Mouse (Mus musculus) stomach, embryonic 16.5 days (tissue): ENCODE measurements around the gene Trank1. TPM values are rescaled to one million over a fixed set of nuclear protein-coding genes. Genes with fewer than 3 reads are reported as not detected.

Experiments
- ATAC-seq: fragments of 200-750 bp; cut with Nextera tagmentation; 2 replicates; pipeline ENCODE4 v1.8.0; 2017; ENCODE audit warnings: moderate number of reproducible peaks, moderate TSS enrichment; ENCODE audit not compliant: insufficient read depth, low FRiP score
- H3K27ac ChIP-seq: fragments of 300-500 bp; sonication (generic); 2 replicates; pipeline ENCODE4 v1.5.1; 2014; ENCODE audit warnings: low read length
- H3K27me3 ChIP-seq: fragments of 300-500 bp; sonication (generic); 2 replicates; pipeline ENCODE4 v1.6.1; 2014; ENCODE audit warnings: low read length, control low read depth, mixed read lengths; ENCODE audit not compliant: control insufficient read depth, insufficient read depth
- H3K36me3 ChIP-seq: fragments of 300-500 bp; sonication (generic); 2 replicates; pipeline ENCODE4 v1.6.1; 2014; ENCODE audit warnings: low read length; ENCODE audit not compliant: control insufficient read depth, insufficient read depth
- H3K4me1 ChIP-seq: fragments of 300-500 bp; sonication (generic); 2 replicates; pipeline ENCODE4 v1.6.1; 2014; ENCODE audit warnings: low read length, control low read depth, mixed read lengths; ENCODE audit not compliant: control insufficient read depth, insufficient read depth
- H3K4me2 ChIP-seq: fragments of 300-500 bp; sonication (generic); 2 replicates; pipeline ENCODE4 v1.6.1; 2014; ENCODE audit warnings: low read depth, low read length, mixed read lengths
- H3K4me3 ChIP-seq: fragments of 300-500 bp; sonication (generic); replicated peaks from 2 replicates; pipeline ENCODE4 v1.5.1; 2014; ENCODE audit warnings: mild to moderate bottlenecking, low read length
- H3K9ac ChIP-seq: fragments of 300-500 bp; sonication (generic); 2 replicates; pipeline ENCODE4 v1.6.1; 2014; ENCODE audit warnings: low read length
- H3K9me3 ChIP-seq: fragments of 300-500 bp; sonication (generic); replicated peaks from 2 replicates; pipeline ENCODE4 v1.6.1; 2016; ENCODE audit warnings: low read length, control low read depth; ENCODE audit not compliant: control insufficient read depth
- WGBS: fragments of 180-500 bp; shearing (Covaris S2); extraction: QIAGEN DNeasy Blood & Tissue Kit; methylation state at CpG from one replicate; pipeline ENCODE4 v1.1.7; 2014; 5-methylcytosine and 5-hydroxymethylcytosine counted together
- polyA plus RNA-seq: library from polyadenylated mRNA; unstranded; fragments of >200 nt; fragmentation: Nextera tagmentation; extraction: Ambion mirVana; gene quantifications from 2 replicates; pipeline ENCODE4 v1.2.1, GENCODE M21; 2015

Trank1 gene
- polyA plus RNA-seq, 1 experiment from 2014 or later = 0.08 TPM

- WGBS = 88% methylated on average over 6 of the region's 6 CpGs
- ATAC-seq = no peak
Observed at GRCm38 (mm10) chr9:111382469-111382868, 70.9 kb downstream of the Trank1 start.

GRCm38 (mm10) chr9:111383046-111383445 lies 71.5 kb downstream of the Trank1 start:
- no peak overlapping the region for H3K27ac ChIP-seq
- no peak overlapping the region for H3K4me3 ChIP-seq
- no peak overlapping the region for H3K4me2 ChIP-seq
- H3K9me3 ChIP-seq = no peaks in the 10 kb centered on the region
- no peaks in the 10 kb centered on the region for H3K36me3 ChIP-seq
- 81% methylated on average over 3 of the region's 3 CpGs for WGBS
- ATAC-seq = no peak
- H3K9ac ChIP-seq = no peak overlapping the region
- H3K4me1 ChIP-seq = peaks cover 3% of the 10 kb centered on the region; the same call in 1 of the 2 replicates
- no peaks in the 10 kb centered on the region for H3K27me3 ChIP-seq

More at GRCm38 (mm10) chr9:111382469-111382868, 70.9 kb downstream of the Trank1 start:
- H3K4me2 ChIP-seq = no peak overlapping the region
- no peaks in the 10 kb centered on the region for H3K9me3 ChIP-seq
- H3K4me3 ChIP-seq = no peak overlapping the region
- H3K9ac ChIP-seq = no peak overlapping the region
- H3K27me3 ChIP-seq = no peaks in the 10 kb centered on the region
- H3K36me3 ChIP-seq = no peaks in the 10 kb centered on the region
- no peak overlapping the region for H3K27ac ChIP-seq
- H3K4me1 ChIP-seq = peaks cover 3% of the 10 kb centered on the region; the same call in 1 of the 2 replicates

- no peak overlapping the region for H3K27ac ChIP-seq
- no peaks in the 10 kb centered on the region for H3K36me3 ChIP-seq
- peaks cover 3% of the 10 kb centered on the region; the same call in 1 of the 2 replicates for H3K4me1 ChIP-seq
- no peak overlapping the region for H3K4me2 ChIP-seq
- H3K9me3 ChIP-seq = no peaks in the 10 kb centered on the region
- no peak overlapping the region for H3K4me3 ChIP-seq
- H3K27me3 ChIP-seq = no peaks in the 10 kb centered on the region
- WGBS = 69% methylated on average over 3 of the region's 3 CpGs
- no peak overlapping the region for H3K9ac ChIP-seq
- ATAC-seq = no peak
Observed at GRCm38 (mm10) chr9:111383756-111384155, 72.2 kb downstream of the Trank1 start.

- no peaks in the 10 kb centered on the region for H3K9me3 ChIP-seq
- H3K27me3 ChIP-seq = no peaks in the 10 kb centered on the region
- peaks cover 3% of the 10 kb centered on the region; the same call in 1 of the 2 replicates for H3K4me1 ChIP-seq
- 81% methylated on average over 5 of the region's 5 CpGs for WGBS
- H3K36me3 ChIP-seq = no peaks in the 10 kb centered on the region
- H3K9ac ChIP-seq = no peak overlapping the region
- no peak overlapping the region for H3K4me2 ChIP-seq
- ATAC-seq = no peak
- no peak overlapping the region for H3K4me3 ChIP-seq
- H3K27ac ChIP-seq = no peak overlapping the region
Observed at GRCm38 (mm10) chr9:111385526-111386491, 74.3 kb downstream of the Trank1 start.

GRCm38 (mm10) chr9:111386569-111386968 lies 75.0 kb downstream of the Trank1 start:
- H3K27me3 ChIP-seq = no peaks in the 10 kb centered on the region
- H3K9me3 ChIP-seq = no peaks in the 10 kb centered on the region
- no peak overlapping the region for H3K9ac ChIP-seq
- WGBS = 68% methylated on average over 2 of the region's 2 CpGs
- no peak for ATAC-seq
- H3K4me2 ChIP-seq = no peak overlapping the region
- H3K36me3 ChIP-seq = no peaks in the 10 kb centered on the region
- H3K4me3 ChIP-seq = no peak overlapping the region
- H3K4me1 ChIP-seq = peaks cover 3% of the 10 kb centered on the region; the same call in 1 of the 2 replicates
- no peak overlapping the region for H3K27ac ChIP-seq

GRCm38 (mm10) chr9:111387576-111387975 lies 76.0 kb downstream of the Trank1 start:
- H3K27me3 ChIP-seq = no peaks in the 10 kb centered on the region
- H3K4me3 ChIP-seq = no peak overlapping the region
- H3K9ac ChIP-seq = no peak overlapping the region
- H3K9me3 ChIP-seq = no peaks in the 10 kb centered on the region
- no peak overlapping the region for H3K4me2 ChIP-seq
- H3K27ac ChIP-seq = no peak overlapping the region
- H3K4me1 ChIP-seq = peaks cover 3% of the 10 kb centered on the region; the same call in 1 of the 2 replicates
- H3K36me3 ChIP-seq = no peaks in the 10 kb centered on the region
- WGBS = 84% methylated on average over 4 of the region's 4 CpGs
- no peak for ATAC-seq

GRCm38 (mm10) chr9:111390016-111390415 lies 78.5 kb downstream of the Trank1 start:
- Histone ChIP-seq H3K27ac (no peak overlapping the region), H3K4me2 (no peak overlapping the region), H3K4me3 (no peak overlapping the region), H3K36me3 (no peaks in the 10 kb centered on the region), H3K27me3 (no peaks in the 10 kb centered on the region), H3K9ac (no peak overlapping the region), H3K4me1 (peaks cover 3% of the 10 kb centered on the region; the same call in 1 of the 2 replicates), H3K9me3 (no peaks in the 10 kb centered on the region)
- 79% methylated on average over 9 of the region's 9 CpGs for WGBS
- ATAC-seq = no peak

GRCm38 (mm10) chr9:111391036-111391435 lies 79.5 kb downstream of the Trank1 start:
- H3K27me3 ChIP-seq = no peaks in the 10 kb centered on the region
- H3K4me1 ChIP-seq = peaks cover 3% of the 10 kb centered on the region; the same call in 1 of the 2 replicates
- no peak overlapping the region for H3K27ac ChIP-seq
- H3K4me2 ChIP-seq = no peak overlapping the region
- no peak overlapping the region for H3K9ac ChIP-seq
- H3K9me3 ChIP-seq = no peaks in the 10 kb centered on the region
- no peak overlapping the region for H3K4me3 ChIP-seq
- no peak for ATAC-seq
- 77% methylated on average over 8 of the region's 8 CpGs for WGBS
- H3K36me3 ChIP-seq = no peaks in the 10 kb centered on the region

- Histone ChIP-seq H3K4me3 (no peak overlapping the region), H3K9me3 (no peaks in the 10 kb centered on the region), H3K36me3 (no peaks in the 10 kb centered on the region), H3K27ac (no peak overlapping the region), H3K4me2 (no peak overlapping the region), H3K4me1 (no peaks in the 10 kb centered on the region), H3K27me3 (no peaks in the 10 kb centered on the region), H3K9ac (no peak overlapping the region)
- WGBS = 85% methylated on average over 18 of the region's 18 CpGs
- ATAC-seq = no peak
Observed at GRCm38 (mm10) chr9:111391926-111392442, 80.4 kb downstream of the Trank1 start.
